Mouse (Mus musculus) limb, embryonic 11.5 days (tissue): ENCODE data around the gene Btnl1. TPM values are rescaled to one million over a fixed set of nuclear protein-coding genes. Genes with fewer than 3 reads are reported as not detected.

Experiments used
- polyA plus RNA-seq: library from polyadenylated mRNA; unstranded; fragments of >200 nt; fragmentation: Nextera tagmentation; extraction: Ambion mirVana; gene quantifications from 2 replicates; pipeline ENCODE4 v1.2.1, GENCODE M21; 2014

The Btnl1 gene
- polyA plus RNA-seq, 1 experiment from 2014 or later = not detected

Other genes starting within 250 kb of the Btnl1 start
- gene H2-DMb2, start 233.8 kb upstream of the Btnl1 start, polyA plus RNA-seq = 0.23 TPM in 1 of 2 replicates, not detected in the other
- gene H2-DMb1, start 224.1 kb upstream of the Btnl1 start, polyA plus RNA-seq = 0.45 and 0.61 TPM in 2 replicates
- gene Tap1, start 189.6 kb upstream of the Btnl1 start, polyA plus RNA-seq = 2.4 and 3.1 TPM in 2 replicates
- gene Psmb9, start 189.4 kb upstream of the Btnl1 start, polyA plus RNA-seq = 0.45 and 2.2 TPM in 2 replicates
- 1.7 and 1.9 TPM in 2 replicates for gene Psmb8, start 179.4 kb upstream of the Btnl1 start, polyA plus RNA-seq
- 0.55 and 1.1 TPM in 2 replicates for gene Tap2, start 173.6 kb upstream of the Btnl1 start, polyA plus RNA-seq
- not detected in 2 replicates for gene H2-Ob, start 138.2 kb upstream of the Btnl1 start, polyA plus RNA-seq
- gene H2-Ab1, start 119.4 kb upstream of the Btnl1 start, polyA plus RNA-seq = 3.7 and 4.5 TPM in 2 replicates
- gene H2-Aa, start 89.3 kb upstream of the Btnl1 start, polyA plus RNA-seq = not detected in 2 replicates
- gene H2-Eb1, start 71.3 kb upstream of the Btnl1 start, polyA plus RNA-seq = 1.1 and 2.1 TPM in 2 replicates
- gene H2-Eb2, start 51.5 kb upstream of the Btnl1 start, polyA plus RNA-seq = 0.07 and 0.10 TPM in 2 replicates
- gene Btnl2, start 22.3 kb upstream of the Btnl1 start, polyA plus RNA-seq = not detected in 2 replicates
- gene BC051142, start 21.7 kb downstream of the Btnl1 start, polyA plus RNA-seq = 0.70 and 0.73 TPM in 2 replicates
- gene Btnl4, start 100.2 kb downstream of the Btnl1 start, polyA plus RNA-seq = not detected in 2 replicates
- not detected in 2 replicates for gene Btnl6, start 140.2 kb downstream of the Btnl1 start, polyA plus RNA-seq
- 5.2 and 7.7 TPM in 2 replicates for gene Notch4, start 187.1 kb downstream of the Btnl1 start, polyA plus RNA-seq
- 4.0 and 4.7 TPM in 2 replicates for gene Gpsm3, start 212.7 kb downstream of the Btnl1 start, polyA plus RNA-seq
- 21.5 and 22.0 TPM in 2 replicates for gene Pbx2, start 214.1 kb downstream of the Btnl1 start, polyA plus RNA-seq
- gene Ager, start 220.7 kb downstream of the Btnl1 start, polyA plus RNA-seq = 1.3 and 2.7 TPM in 2 replicates
- gene Rnf5, start 226.6 kb downstream of the Btnl1 start, polyA plus RNA-seq = 111 TPM in 2 replicates
- gene Agpat1, start 227.1 kb downstream of the Btnl1 start, polyA plus RNA-seq = 58.2 and 74.8 TPM in 2 replicates
- gene Egfl8, start 238.8 kb downstream of the Btnl1 start, polyA plus RNA-seq = 2.8 and 3.5 TPM in 2 replicates